Mouse (Mus musculus) layer of hippocampus, postnatal 14 days (tissue): ENCODE results near the gene Mapk1ip1. TPM values are rescaled to one million over a fixed set of nuclear protein-coding genes. Genes with fewer than 3 reads are reported as not detected.
A peak's percentile ranks its signal among the peaks of the same experiment; 100 is the strongest.

Source experiments
- DNase-seq, 2 experiments: peaks; one replicate each; pipeline ENCODE4 v3.0.0; 2021 to 2022; ENCODE audit warnings: low spot score in 2 of 2, mixed read lengths in 1 of 2
- total RNA-seq, 2 experiments: library from RNA; stranded (reverse); gene quantifications; 2 replicates each; pipeline ENCODE4 v1.2.3; 2021

The Mapk1ip1 gene
- total RNA-seq, 2 experiments from 2014 or later: 41.6 to 42.3 TPM

GRCm38 (mm10) chr7:138841436-138842151 lies 4.5 kb downstream of the Mapk1ip1 start:
- DNase-seq: no peak

- peak; percentile 81 to 92 for DNase-seq
These were observed 5.5 kb downstream of the Mapk1ip1 start for GRCm38 (mm10) chr7:138840594-138841021.

GRCm38 (mm10) chr7:138835028-138835427 lies 11.0 kb downstream of the Mapk1ip1 start:
- DNase-seq: no peak

GRCm38 (mm10) chr7:138827812-138828211 lies 18.3 kb downstream of the Mapk1ip1 start:
- peak; percentile 68 to 71 for DNase-seq

- DNase-seq: no peak
These were observed 20.9 kb downstream of the Mapk1ip1 start for GRCm38 (mm10) chr7:138824995-138825756.

- DNase-seq: no peak
These were observed 21.6 kb downstream of the Mapk1ip1 start for GRCm38 (mm10) chr7:138824423-138824822.

- DNase-seq: no peak
These were observed 27.8 kb downstream of the Mapk1ip1 start for GRCm38 (mm10) chr7:138818314-138818713.

GRCm38 (mm10) chr7:138813213-138813875 lies 32.7 kb downstream of the Mapk1ip1 start:
- no peak for DNase-seq

- DNase-seq: no peak
These were observed 38.9 kb downstream of the Mapk1ip1 start for GRCm38 (mm10) chr7:138807146-138807545.

- DNase-seq: no peak
These were observed 42.7 kb downstream of the Mapk1ip1 start for GRCm38 (mm10) chr7:138803386-138803785.

- peak in 1 of 2 experiments; percentile 46 for DNase-seq
These were observed 58.0 kb downstream of the Mapk1ip1 start for GRCm38 (mm10) chr7:138788109-138788508.

Other genes with a start within 250 kb of the Mapk1ip1 start
- 10 to 100 TPM; 78.1 to 78.9 TPM for gene Ppp2r2d, start 194 bp downstream of the Mapk1ip1 start, total RNA-seq
- gene Bnip3, start 63.2 kb upstream of the Mapk1ip1 start, total RNA-seq: 100 to 1,000 TPM; 121 to 129 TPM
- gene Jakmip3, start 94.5 kb upstream of the Mapk1ip1 start, total RNA-seq: 10 to 100 TPM; 54.3 to 55.0 TPM
- 100 to 1,000 TPM; 102 to 105 TPM for gene Dpysl4, start 239.7 kb upstream of the Mapk1ip1 start, total RNA-seq